Mouse (Mus musculus) forebrain, embryonic 15.5 days (tissue): ENCODE data around the gene Tubb2a. TPM values are rescaled to one million over a fixed set of nuclear protein-coding genes. Genes with fewer than 3 reads are reported as not detected.

Experiments
- ATAC-seq: fragments of 200-750 bp; cut with Nextera tagmentation; replicated peaks from 2 replicates; pipeline ENCODE4 v1.8.0; 2017; ENCODE audit warnings: mild to moderate bottlenecking, moderate TSS enrichment, moderate library complexity
- H3K27ac ChIP-seq: fragments of 300-500 bp; sonication (generic); replicated peaks from 2 replicates; pipeline ENCODE4 v1.5.1; 2015; ENCODE audit warnings: mild to moderate bottlenecking, inconsistent platforms
- H3K27me3 ChIP-seq: fragments of 300-500 bp; sonication (generic); 2 replicates; pipeline ENCODE4 v1.6.1; 2015; ENCODE audit warnings: inconsistent platforms
- H3K36me3 ChIP-seq: fragments of 300-500 bp; sonication (generic); 2 replicates; pipeline ENCODE4 v1.6.1; 2015; ENCODE audit warnings: mild to moderate bottlenecking, inconsistent platforms
- H3K4me1 ChIP-seq: fragments of 300-500 bp; sonication (generic); 2 replicates; pipeline ENCODE4 v1.6.1; 2015; ENCODE audit warnings: inconsistent platforms
- H3K4me2 ChIP-seq: fragments of 300-500 bp; sonication (generic); replicated peaks from 2 replicates; pipeline ENCODE4 v1.6.1; 2015; ENCODE audit warnings: mild to moderate bottlenecking, inconsistent platforms
- H3K4me3 ChIP-seq: fragments of 300-500 bp; sonication (generic); 2 replicates; pipeline ENCODE4 v1.5.1; 2015; ENCODE audit warnings: mild to moderate bottlenecking, inconsistent platforms
- H3K9ac ChIP-seq: fragments of 300-500 bp; sonication (generic); replicated peaks from 2 replicates; pipeline ENCODE4 v1.6.1; 2015; ENCODE audit warnings: mild to moderate bottlenecking, inconsistent platforms
- H3K9me3 ChIP-seq: fragments of 300-500 bp; sonication (generic); 2 replicates; pipeline ENCODE4 v1.6.1; 2016; ENCODE audit warnings: inconsistent platforms
- WGBS: fragments of 180-500 bp; shearing (Covaris S2); methylation state at CpG from one replicate; pipeline ENCODE4 v1.1.7; 2015; ENCODE audit warnings: mixed read lengths; 5-methylcytosine and 5-hydroxymethylcytosine counted together
- polyA plus RNA-seq: library from polyadenylated mRNA; unstranded; fragments of >200 nt; fragmentation: Nextera tagmentation; extraction: Ambion mirVana; gene quantifications from 2 replicates; pipeline ENCODE4 v1.2.1, GENCODE M21; 2015

The Tubb2a gene
- polyA plus RNA-seq, 1 experiment from 2014 or later, result 1,682 TPM

GRCm38 (mm10) chr13:34045511-34046249 lies 32.1 kb downstream of the Tubb2a start:
- Histone ChIP-seq H3K9me3 (no peaks in the 10 kb centered on the region), H3K4me2 (no peak overlapping the region), H3K36me3 (no peaks in the 10 kb centered on the region), H3K4me1 (peaks cover 3% of the 10 kb centered on the region; the same call in 1 of the 2 replicates), H3K9ac (no peak overlapping the region), H3K27me3 (no peaks in the 10 kb centered on the region), H3K27ac (no peak overlapping the region), H3K4me3 (no peak overlapping the region)
- 0 out of 2 replicates have a peak, but pooled peaks have one; percentile 56 for ATAC-seq
- WGBS, result 69% methylated on average over 5 of the region's 5 CpGs

DNA sequence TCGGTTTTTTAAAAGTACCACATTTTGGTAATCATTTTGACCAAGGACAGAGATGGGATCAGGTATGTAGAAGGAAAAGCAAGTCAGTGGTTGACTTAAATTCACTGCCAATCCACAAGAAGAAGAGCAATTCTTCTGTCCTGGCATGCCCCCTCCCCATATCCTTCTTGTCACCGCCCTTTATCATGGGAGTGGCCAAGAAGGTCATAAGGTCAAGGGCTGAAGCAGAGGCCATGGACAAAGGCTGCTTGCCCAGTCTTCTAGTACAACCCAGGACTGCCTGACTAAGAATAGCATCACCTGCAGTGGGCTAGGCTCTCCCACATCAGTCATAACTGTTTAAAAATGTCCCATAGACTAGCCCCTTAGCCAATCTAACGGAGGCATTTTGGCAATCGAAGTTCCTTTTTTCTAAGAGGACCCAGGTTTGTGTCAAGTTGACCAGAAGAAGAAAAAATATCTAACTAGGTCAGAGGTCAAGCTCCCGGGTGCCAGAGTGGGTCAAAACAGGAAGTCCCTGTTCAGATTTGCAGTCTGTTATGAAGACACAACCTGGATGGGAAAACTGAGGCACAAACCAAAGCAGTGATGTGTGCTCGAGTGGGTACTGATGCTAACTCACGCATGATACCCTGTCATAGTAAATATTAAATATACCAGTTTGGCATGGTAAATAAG lies 34.0 kb downstream of the Tubb2a start:
- ATAC-seq, result no peak

DNA sequence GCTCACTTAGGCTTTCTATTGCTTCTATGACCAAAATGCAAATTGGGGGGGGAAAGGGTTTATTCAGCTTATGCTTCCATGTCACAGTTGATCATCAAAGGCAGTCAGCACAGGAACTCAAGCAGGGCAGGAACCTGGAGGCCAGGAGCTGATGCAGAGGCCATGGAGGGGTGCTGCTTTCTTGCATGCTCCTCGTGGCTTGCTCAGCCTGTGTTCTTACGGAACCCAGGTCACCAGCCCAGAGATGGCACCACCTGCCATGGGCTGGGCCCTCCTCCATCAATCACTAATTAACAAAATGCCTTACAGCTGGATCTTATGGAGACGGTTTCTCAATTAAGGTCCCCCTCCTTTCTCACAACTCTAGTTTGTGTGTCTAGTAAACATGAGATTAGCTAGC lies 37.7 kb downstream of the Tubb2a start:
- Histone ChIP-seq H3K27ac (no peak overlapping the region), H3K4me2 (no peak overlapping the region), H3K9ac (no peak overlapping the region), H3K4me3 (no peak overlapping the region), H3K9me3 (no peaks in the 10 kb centered on the region), H3K27me3 (no peaks in the 10 kb centered on the region), H3K36me3 (no peaks in the 10 kb centered on the region), H3K4me1 (peaks cover 19% of the 10 kb centered on the region)
- WGBS, result 92% methylated on average over 3 of the region's 3 CpGs
- no peak for ATAC-seq

More for the DNA sequence above, 34.0 kb downstream of the Tubb2a start:
- peaks cover 6% of the 10 kb centered on the region for H3K4me1 ChIP-seq
- H3K4me3 ChIP-seq, result no peak overlapping the region
- no peaks in the 10 kb centered on the region for H3K36me3 ChIP-seq
- H3K9me3 ChIP-seq, result no peaks in the 10 kb centered on the region
- H3K4me2 ChIP-seq, result no peak overlapping the region
- H3K27ac ChIP-seq, result no peak overlapping the region
- 86% methylated on average over 7 of the region's 7 CpGs for WGBS
- no peaks in the 10 kb centered on the region for H3K27me3 ChIP-seq
- no peak overlapping the region for H3K9ac ChIP-seq

- WGBS, result 29% methylated on average over 8 of the region's 8 CpGs
- peak overlapping the region; percentile 29; the same call in 1 of the 2 replicates for H3K9ac ChIP-seq
Observed at GRCm38 (mm10) chr13:34038901-34039341, 38.9 kb downstream of the Tubb2a start.

DNA sequence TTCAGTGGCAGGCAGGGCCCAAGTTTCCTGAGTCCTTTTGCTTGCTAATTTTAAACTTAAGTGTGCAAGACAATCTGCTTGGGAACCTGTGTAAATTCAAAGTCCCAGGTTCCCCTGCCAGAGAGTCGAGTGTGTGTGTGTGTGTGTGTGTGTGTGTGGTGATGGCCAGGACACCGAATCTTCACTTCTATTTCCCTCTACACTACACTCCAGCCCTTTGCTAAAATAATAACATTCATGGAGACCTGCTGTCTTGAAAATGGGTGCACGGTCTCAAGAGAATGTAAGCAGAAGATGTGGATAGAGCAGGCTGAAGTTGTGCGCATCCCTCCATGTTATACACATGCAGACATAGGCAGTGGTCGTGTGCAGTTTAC lies 39.8 kb downstream of the Tubb2a start:
- H3K9me3 ChIP-seq, result no peaks in the 10 kb centered on the region
- WGBS, result 36% methylated on average over 5 of the region's 5 CpGs
- peaks cover 19% of the 10 kb centered on the region for H3K4me1 ChIP-seq
- H3K9ac ChIP-seq, result peak overlapping the region; percentile 89
- H3K4me2 ChIP-seq, result peak overlapping the region; percentile 62
- ATAC-seq, result peak; percentile 9; the same call in 1 of the 2 replicates
- peak overlapping the region; percentile 73 for H3K4me3 ChIP-seq
- H3K36me3 ChIP-seq, result 0 out of 2 replicates have a peak, but pooled peaks cover 3% of the 10 kb centered on the region
- H3K27me3 ChIP-seq, result no peaks in the 10 kb centered on the region
- H3K27ac ChIP-seq, result peak overlapping the region; percentile 83

More at GRCm38 (mm10) chr13:34038901-34039341, 38.9 kb downstream of the Tubb2a start:
- no peak for ATAC-seq
- Histone ChIP-seq H3K4me3 (peak overlapping the region; percentile 73), H3K27ac (no peak overlapping the region), H3K36me3 (no peaks in the 10 kb centered on the region), H3K4me2 (peak overlapping the region; percentile 62), H3K27me3 (no peaks in the 10 kb centered on the region), H3K9me3 (no peaks in the 10 kb centered on the region), H3K4me1 (peaks cover 19% of the 10 kb centered on the region)

- under 1% methylated on average over 37 of the region's 37 CpGs for WGBS
- ATAC-seq, result peak; percentile 97
Observed at GRCm38 (mm10) chr13:34037172-34038055, 40.4 kb downstream of the Tubb2a start, which contains the start of gene Bphl. TSS of gene Bphl (plus strand) at chr13:34037597.

GRCm38 (mm10) chr13:34036726-34037125 lies 41.1 kb downstream of the Tubb2a start:
- Histone ChIP-seq H3K9ac (no peak overlapping the region), H3K9me3 (no peaks in the 10 kb centered on the region), H3K4me1 (peaks cover 19% of the 10 kb centered on the region), H3K4me2 (no peak overlapping the region), H3K4me3 (no peak overlapping the region), H3K27ac (peak overlapping the region; percentile 83; the same call in 1 of the 2 replicates), H3K36me3 (0 out of 2 replicates have a peak, but pooled peaks cover 3% of the 10 kb centered on the region), H3K27me3 (no peaks in the 10 kb centered on the region)
- WGBS, result 77% methylated on average over 5 of the region's 5 CpGs
- ATAC-seq, result 0 out of 2 replicates have a peak, but pooled peaks have one; percentile 2

More at GRCm38 (mm10) chr13:34037172-34038055, 40.4 kb downstream of the Tubb2a start, which contains the start of gene Bphl:
- Histone ChIP-seq H3K4me1 (peaks cover 19% of the 10 kb centered on the region), H3K36me3 (0 out of 2 replicates have a peak, but pooled peaks cover 3% of the 10 kb centered on the region), H3K9me3 (no peaks in the 10 kb centered on the region), H3K27ac (peak within 1 kb of the TSS; percentile 83), H3K4me3 (peak within 1 kb of the TSS; percentile 73), H3K4me2 (peak within 1 kb of the TSS; percentile 62), H3K9ac (peak within 1 kb of the TSS; percentile 89), H3K27me3 (no peaks in the 10 kb centered on the region)

DNA sequence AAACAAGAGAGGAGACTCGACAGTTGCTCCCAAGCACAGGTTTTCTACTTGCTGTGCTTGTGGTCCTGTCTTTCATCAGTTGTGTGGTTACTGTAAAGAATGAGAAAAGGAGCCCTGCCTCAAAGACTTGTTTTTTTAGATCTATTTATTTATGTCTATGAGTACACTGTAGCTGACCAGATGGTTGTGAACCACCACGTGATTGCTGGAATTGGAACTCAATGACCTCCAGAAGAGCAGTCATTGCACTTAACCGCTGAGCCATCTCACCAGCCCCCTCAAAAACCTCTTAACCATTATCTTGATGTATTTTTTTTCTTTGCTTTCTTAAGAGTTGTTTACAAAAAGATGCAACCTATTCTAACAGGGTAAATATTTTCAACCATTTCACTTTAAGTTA lies 42.4 kb downstream of the Tubb2a start:
- 84% methylated on average over 3 of the region's 3 CpGs for WGBS
- H3K27me3 ChIP-seq, result no peaks in the 10 kb centered on the region
- ATAC-seq, result no peak
- H3K4me3 ChIP-seq, result no peak overlapping the region
- no peak overlapping the region for H3K27ac ChIP-seq
- H3K36me3 ChIP-seq, result peaks cover 8% of the 10 kb centered on the region; the same call in 1 of the 2 replicates
- H3K4me2 ChIP-seq, result no peak overlapping the region
- no peak overlapping the region for H3K9ac ChIP-seq
- no peaks in the 10 kb centered on the region for H3K9me3 ChIP-seq
- H3K4me1 ChIP-seq, result peaks cover 19% of the 10 kb centered on the region

DNA sequence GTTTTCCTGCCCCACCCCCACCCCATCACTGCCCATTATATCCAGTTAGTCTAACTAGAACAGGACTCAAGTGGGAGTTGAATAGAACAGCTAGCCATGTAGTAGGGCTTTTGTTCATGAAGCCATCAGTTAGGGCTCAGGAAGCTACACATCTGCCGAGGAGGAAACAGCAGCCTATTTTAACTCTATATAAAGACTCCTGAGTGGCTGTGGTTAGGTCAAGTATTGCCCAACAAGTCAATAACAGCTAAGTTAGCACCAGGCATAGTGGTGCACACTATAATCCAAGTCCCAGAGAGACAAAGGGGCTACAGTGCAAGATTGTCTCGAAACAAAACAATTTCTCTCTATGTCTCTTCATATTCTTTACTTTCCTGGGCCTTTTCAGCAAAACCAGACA lies 45.8 kb downstream of the Tubb2a start:
- H3K9me3 ChIP-seq, result no peaks in the 10 kb centered on the region
- no peak overlapping the region for H3K27ac ChIP-seq
- no peak overlapping the region for H3K9ac ChIP-seq
- 56% methylated on average over 2 of the region's 2 CpGs for WGBS
- H3K27me3 ChIP-seq, result no peaks in the 10 kb centered on the region
- no peak overlapping the region for H3K4me3 ChIP-seq
- peaks cover under 1% of the 10 kb centered on the region for H3K4me1 ChIP-seq
- ATAC-seq, result no peak
- H3K36me3 ChIP-seq, result peaks cover 15% of the 10 kb centered on the region
- H3K4me2 ChIP-seq, result no peak overlapping the region
